Mouse (Mus musculus): ENCODE data around the gene Preb.

DNA sequence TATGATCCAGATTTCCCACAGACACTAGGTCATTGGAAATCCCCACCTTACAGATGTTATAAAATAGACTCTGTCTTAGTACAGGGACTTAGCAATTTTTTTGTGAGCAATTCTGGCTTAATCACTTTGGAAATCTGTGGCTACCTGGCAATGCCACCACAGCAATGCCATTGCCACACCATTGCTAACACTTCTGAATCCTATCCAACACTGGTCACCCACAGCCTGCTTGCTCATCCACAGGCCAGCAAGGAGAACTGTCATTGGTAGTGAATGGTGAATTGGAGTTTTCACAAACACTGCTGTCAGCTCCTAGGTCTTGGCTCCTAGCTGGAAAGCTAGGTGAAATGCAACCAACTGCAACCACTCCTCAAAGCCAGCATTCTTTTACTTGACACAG lies 49.7 kb downstream of the Preb start:
- no peak for TF ChIP-seq CTCF (IDR thresholded peaks at IDR 0.05)
- TF ChIP-seq POLR2A (IDR thresholded peaks at IDR 0.05; ENCODE audit: insufficient read depth, low read depth, low read length): no peak
- TF ChIP-seq EP300 (IDR thresholded peaks at IDR 0.05; ENCODE audit: insufficient read depth, low read depth, low read length): no peak
